Mouse (Mus musculus) limb, embryonic 14.5 days (tissue): ENCODE measurements around the gene Gm37240. TPM values are rescaled to one million over a fixed set of nuclear protein-coding genes. Genes with fewer than 3 reads are reported as not detected.

Source experiments
- ATAC-seq: fragments of 200-750 bp; cut with Nextera tagmentation; 2 replicates; pipeline ENCODE4 v1.8.0; 2017; ENCODE audit warnings: low read depth, moderate number of reproducible peaks, moderate TSS enrichment; ENCODE audit not compliant: low FRiP score
- DNase-seq: peaks from one replicate; pipeline ENCODE4 v3.0.0-alpha.2; 2015; ENCODE audit warnings: low spot score
- H3K27ac ChIP-seq: fragments of 300-500 bp; sonication (generic); replicated peaks from 2 replicates; pipeline ENCODE4 v1.5.1; 2014; ENCODE audit warnings: low read depth, mild to moderate bottlenecking, low read length, moderate library complexity, mixed read lengths
- H3K27me3 ChIP-seq: fragments of 300-500 bp; sonication (generic); 2 replicates; pipeline ENCODE4 v1.6.1; 2014; ENCODE audit warnings: low read length, mixed read lengths; ENCODE audit not compliant: control insufficient read depth, insufficient read depth
- H3K36me3 ChIP-seq: fragments of 300-500 bp; sonication (generic); 2 replicates; pipeline ENCODE4 v1.6.1; 2014; ENCODE audit warnings: mild to moderate bottlenecking, low read length, moderate library complexity, mixed read lengths; ENCODE audit not compliant: control insufficient read depth, insufficient read depth
- H3K4me1 ChIP-seq: fragments of 300-500 bp; sonication (generic); 2 replicates; pipeline ENCODE4 v1.6.1; 2014; ENCODE audit warnings: antibody characterized with exemption, low read length, mixed read lengths; ENCODE audit not compliant: control insufficient read depth, insufficient read depth
- H3K4me2 ChIP-seq: fragments of 300-500 bp; sonication (generic); replicated peaks from 2 replicates; pipeline ENCODE4 v1.6.1; 2014; ENCODE audit warnings: low read depth, mild to moderate bottlenecking, low read length, moderate library complexity; ENCODE audit not compliant: severe bottlenecking
- H3K4me3 ChIP-seq: fragments of 300-500 bp; sonication (generic); replicated peaks from 2 replicates; pipeline ENCODE4 v1.5.1; 2014; ENCODE audit warnings: low read length
- H3K9ac ChIP-seq: fragments of 300-500 bp; sonication (generic); 2 replicates; pipeline ENCODE4 v1.6.1; 2014; ENCODE audit warnings: mild to moderate bottlenecking, low read depth, low read length, moderate library complexity; ENCODE audit not compliant: severe bottlenecking
- H3K9me3 ChIP-seq: fragments of 300-500 bp; sonication (generic); 2 replicates; pipeline ENCODE4 v1.6.1; 2016; ENCODE audit warnings: low read length; ENCODE audit not compliant: control insufficient read depth
- POLR2A ChIP-seq: fragments of 200-500 bp; IDR thresholded peaks from 2 replicates; pipeline ENCODE4 v1.8.0; 2012; ENCODE audit warnings: inconsistent platforms, mild to moderate bottlenecking, moderate library complexity, borderline replicate concordance; ENCODE audit not compliant: insufficient read depth, insufficient read length; ENCODE audit errors: extremely low read depth
- WGBS: fragments of 180-500 bp; shearing (Covaris S2); extraction: QIAGEN DNeasy Blood & Tissue Kit; methylation state at CpG from one replicate; pipeline ENCODE4 v1.1.7; 2014; 5-methylcytosine and 5-hydroxymethylcytosine counted together
- polyA plus RNA-seq, 2 experiments: library from polyadenylated mRNA; depleted of rRNA in 1 of 2; stranded (reverse) in 1 of 2; unstranded in 1 of 2; fragments of >200 nt; fragmentation: Nextera tagmentation in 1 of 2; extraction: Ambion mirVana in 1 of 2; gene quantifications; 2 replicates each; pipeline versions ENCODE4 v1.2.1 to v1.2.3; 2012 to 2014

Gm37240 gene
- polyA plus RNA-seq, 2 experiments, result 2.0 to 13.4 TPM

- Histone ChIP-seq H3K4me2 (no peak overlapping the region), H3K4me3 (no peak overlapping the region), H3K9ac (no peak overlapping the region), H3K9me3 (no peaks in the 10 kb centered on the region), H3K27me3 (no peaks in the 10 kb centered on the region), H3K4me1 (no peaks in the 10 kb centered on the region), H3K27ac (no peak overlapping the region), H3K36me3 (no peaks in the 10 kb centered on the region)
- TF ChIP-seq POLR2A, result no peak
- DNase-seq (no peak), ATAC-seq (no peak)
- WGBS, result 39% methylated on average over 6 of the region's 6 CpGs
Observed at GRCm38 (mm10) chr3:85232846-85233245, 654.5 kb downstream of the Gm37240 start.

GRCm38 (mm10) chr3:85222046-85222445 lies 665.3 kb downstream of the Gm37240 start:
- H3K4me2 ChIP-seq, result no peak overlapping the region
- WGBS, result 85% methylated on average over 5 of the region's 5 CpGs
- no peak overlapping the region for H3K27ac ChIP-seq
- DNase-seq (no peak), ATAC-seq (no peak)
- H3K4me1 ChIP-seq, result no peaks in the 10 kb centered on the region
- H3K9me3 ChIP-seq, result no peaks in the 10 kb centered on the region
- no peaks in the 10 kb centered on the region for H3K27me3 ChIP-seq
- no peaks in the 10 kb centered on the region for H3K36me3 ChIP-seq
- no peak overlapping the region for H3K4me3 ChIP-seq
- TF ChIP-seq POLR2A, result no peak
- H3K9ac ChIP-seq, result no peak overlapping the region

- H3K27ac ChIP-seq, result no peak overlapping the region
Observed at GRCm38 (mm10) chr3:85214926-85215325, 672.4 kb downstream of the Gm37240 start.

GRCm38 (mm10) chr3:85212751-85213350 lies 674.5 kb downstream of the Gm37240 start:
- Histone ChIP-seq H3K9ac (no peak overlapping the region), H3K27me3 (no peaks in the 10 kb centered on the region), H3K36me3 (no peaks in the 10 kb centered on the region), H3K4me2 (no peak overlapping the region), H3K4me1 (peaks cover 8% of the 10 kb centered on the region; the same call in 1 of the 2 replicates), H3K4me3 (no peak overlapping the region), H3K9me3 (no peaks in the 10 kb centered on the region), H3K27ac (no peak overlapping the region)
- 61% methylated on average over 9 of the region's 9 CpGs for WGBS
- ATAC-seq (no peak), DNase-seq (peak; percentile 22)
- TF ChIP-seq POLR2A, result no peak

More at GRCm38 (mm10) chr3:85214926-85215325, 672.4 kb downstream of the Gm37240 start:
- Histone ChIP-seq H3K9ac (no peak overlapping the region), H3K9me3 (no peaks in the 10 kb centered on the region), H3K4me1 (peaks cover 8% of the 10 kb centered on the region; the same call in 1 of the 2 replicates), H3K4me2 (no peak overlapping the region), H3K36me3 (no peaks in the 10 kb centered on the region), H3K4me3 (no peak overlapping the region), H3K27me3 (no peaks in the 10 kb centered on the region)
- no peak for DNase-seq
- WGBS, result 82% methylated on average over 5 of the region's 5 CpGs
- no peak for ATAC-seq
- TF ChIP-seq POLR2A, result no peak

- peaks cover 8% of the 10 kb centered on the region; the same call in 1 of the 2 replicates for H3K4me1 ChIP-seq
- H3K9me3 ChIP-seq, result no peaks in the 10 kb centered on the region
- no peaks in the 10 kb centered on the region for H3K27me3 ChIP-seq
- 71% methylated on average over 17 of the region's 17 CpGs for WGBS
- H3K36me3 ChIP-seq, result no peaks in the 10 kb centered on the region
- no peak for TF ChIP-seq POLR2A
- no peak overlapping the region for H3K27ac ChIP-seq
- no peak overlapping the region for H3K4me3 ChIP-seq
- no peak overlapping the region for H3K9ac ChIP-seq
- ATAC-seq (no peak), DNase-seq (peak; percentile 7)
- no peak overlapping the region for H3K4me2 ChIP-seq
Observed at GRCm38 (mm10) chr3:85209887-85210844, 677.2 kb downstream of the Gm37240 start.
